Mouse (Mus musculus) lung, postnatal 25 days (tissue): Measurements from ENCODE around the gene Litaf.
"Not testable (repeated sequence)": the region's sequence is repeated elsewhere in the genome, so short reads cannot be mapped to it uniquely, and the experiment has no call there.

Experiments
- DNase-seq: peaks from one replicate; pipeline ENCODE4 v3.0.0; 2022; ENCODE audit warnings: low spot score

Litaf gene

DNA sequence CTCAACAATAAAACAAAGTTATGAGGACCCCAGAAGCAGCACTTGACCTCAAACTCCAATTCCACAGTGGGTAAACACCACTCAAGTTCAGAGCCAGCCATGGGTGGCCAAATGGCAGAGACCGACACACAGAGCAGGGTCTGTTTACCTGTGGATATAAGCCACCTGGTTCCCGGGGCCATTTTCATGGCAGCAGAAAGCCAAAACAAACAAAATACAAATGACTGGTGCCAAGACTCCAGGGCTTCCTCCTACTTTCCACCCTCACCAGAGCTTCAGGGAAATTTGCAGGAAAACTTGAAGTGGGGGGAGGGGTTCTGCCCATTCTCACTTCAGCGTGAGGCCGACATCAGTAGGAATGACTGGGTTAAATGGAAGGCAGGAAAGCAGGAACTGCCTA lies 75.2 kb downstream of the Litaf start:
- peak; percentile 30 for DNase-seq

DNA sequence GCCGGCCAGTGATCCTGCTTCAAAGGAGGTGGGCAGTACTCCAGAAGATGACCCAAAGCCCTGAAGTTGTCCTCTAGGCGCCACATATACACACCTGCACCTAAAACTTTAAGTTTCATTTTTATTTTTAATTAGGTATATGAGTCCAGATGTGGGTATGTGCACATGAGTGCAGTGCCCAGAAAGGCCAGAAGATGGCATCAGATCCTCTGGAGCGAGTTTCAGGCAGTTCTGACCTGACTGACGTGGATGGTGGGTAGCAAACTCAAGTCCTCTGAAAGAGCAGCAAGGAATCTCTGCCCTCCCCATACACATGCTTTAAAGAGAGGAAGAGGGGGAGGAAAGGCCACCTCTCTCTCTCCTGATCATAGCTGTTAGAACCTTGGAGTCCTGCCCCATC lies 76.1 kb downstream of the Litaf start:
- DNase-seq: no peak

DNA sequence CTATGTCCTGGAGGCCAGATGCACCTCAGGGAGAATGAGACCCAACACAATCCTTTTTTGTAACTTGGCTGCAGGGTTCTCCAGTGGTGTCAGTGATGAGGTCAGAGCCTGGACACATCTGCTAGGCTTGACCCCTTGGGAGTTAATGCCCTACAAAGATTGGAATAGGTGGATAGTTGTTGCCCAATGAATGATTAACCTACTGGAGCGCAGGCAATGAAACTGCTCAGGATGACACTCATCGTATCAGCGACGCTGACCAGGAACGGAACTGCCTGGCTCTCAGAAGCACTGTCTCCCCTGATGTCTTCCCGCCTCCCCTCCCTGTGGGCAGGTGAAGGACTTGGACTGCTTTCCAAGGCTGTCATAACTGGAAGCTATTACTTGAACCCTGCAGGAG lies 76.6 kb downstream of the Litaf start:
- DNase-seq: no peak

DNA sequence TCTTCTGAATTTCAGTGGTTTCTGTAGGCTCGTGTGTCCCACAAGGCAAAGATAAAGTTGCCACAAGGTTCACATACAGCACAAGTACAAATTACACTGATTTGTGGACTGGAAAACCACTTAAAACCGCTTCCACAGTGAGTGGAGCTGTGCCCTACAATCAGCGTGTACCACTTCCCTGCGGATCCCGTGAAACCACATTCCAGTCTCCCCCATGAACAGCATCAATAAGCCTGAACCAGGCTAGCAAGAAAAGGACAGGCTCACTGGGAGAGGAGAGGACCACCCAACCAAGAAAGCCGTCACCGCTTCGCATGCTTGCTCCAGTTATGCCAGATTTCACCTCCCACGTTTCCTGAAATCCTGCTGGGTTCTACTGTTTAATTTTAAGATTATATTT lies 77.7 kb downstream of the Litaf start:
- no peak for DNase-seq

DNA sequence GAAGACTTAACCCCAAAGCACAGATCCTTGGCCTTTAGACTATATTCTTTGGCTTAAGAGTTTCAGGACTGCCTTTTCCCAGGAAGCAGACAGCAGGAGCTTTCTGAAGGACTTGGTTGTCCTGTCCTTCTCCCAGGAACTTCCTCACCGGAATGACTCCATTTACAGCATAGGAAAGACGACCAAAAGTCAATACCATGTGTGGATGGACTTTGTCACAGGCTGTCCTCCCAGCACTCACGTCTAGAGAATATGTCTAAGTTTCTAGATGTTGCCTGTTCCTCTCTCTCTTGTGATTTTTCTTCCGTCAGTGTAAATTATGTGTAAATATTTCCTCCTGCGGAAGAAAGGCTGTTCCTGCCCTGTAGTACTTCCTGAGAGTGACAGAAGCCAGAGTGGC lies 81.4 kb downstream of the Litaf start:
- no peak for DNase-seq

DNA sequence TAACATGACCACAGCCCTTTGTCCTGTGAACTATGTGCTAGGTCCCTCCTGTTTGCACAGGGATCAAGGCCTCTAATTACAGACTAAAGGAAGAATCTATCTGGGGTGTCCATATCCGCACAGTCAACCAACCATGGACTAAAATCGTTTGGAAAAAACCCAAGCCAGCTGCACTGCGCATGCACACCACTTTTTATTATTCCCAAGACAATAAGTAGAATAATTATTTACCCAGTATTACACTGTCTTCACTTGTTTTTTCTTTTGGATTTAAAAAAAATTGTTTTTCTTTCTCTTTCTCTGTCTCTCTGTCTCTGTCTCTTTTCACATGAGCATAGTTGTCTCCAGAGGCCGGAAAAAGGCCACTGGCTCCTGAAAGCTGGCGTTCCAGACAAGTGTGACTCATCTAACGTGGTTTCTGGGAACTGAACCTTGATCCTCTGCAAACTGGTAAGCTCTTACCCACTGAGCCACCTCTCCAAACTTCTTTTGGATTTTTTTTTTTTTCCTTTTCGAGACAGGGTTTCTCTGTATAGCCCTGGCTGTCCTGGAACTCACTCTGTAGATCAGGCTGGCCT lies 84.4 kb downstream of the Litaf start:
- DNase-seq: no peak

DNA sequence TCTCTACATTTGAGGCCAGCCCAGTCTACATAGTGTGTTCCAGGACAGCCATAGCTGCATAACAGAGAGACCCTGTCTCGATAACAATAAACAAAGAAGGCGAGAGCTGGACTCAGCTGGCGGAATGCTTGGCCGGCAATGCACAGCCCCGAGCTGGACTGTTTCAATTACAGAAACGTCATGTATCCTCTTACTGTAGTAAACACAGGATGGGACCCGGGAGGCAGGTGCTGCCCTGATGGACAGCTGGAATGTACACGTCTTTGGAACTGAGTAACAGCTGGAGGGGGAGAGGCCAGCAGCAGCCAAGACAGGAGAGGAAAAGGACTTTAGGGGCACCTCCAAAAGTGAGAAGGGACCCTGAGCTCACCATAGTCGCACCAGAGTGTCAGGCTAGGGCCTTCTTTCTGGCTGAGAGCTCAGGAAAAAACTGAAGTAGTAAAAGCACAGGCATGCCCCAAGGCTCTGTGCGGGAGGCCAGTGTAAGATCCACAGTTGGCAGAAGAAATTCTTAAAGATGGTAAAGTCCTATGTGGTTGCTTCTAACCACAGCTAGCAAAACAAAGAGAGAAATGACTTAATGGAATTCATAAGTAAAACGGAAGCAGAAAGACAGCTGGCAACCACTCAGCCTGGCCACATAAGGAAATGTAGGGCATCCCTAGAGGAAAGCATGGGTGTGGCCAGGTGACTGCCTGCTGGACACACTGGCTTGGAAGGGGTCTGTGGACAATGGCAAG lies 86.7 kb downstream of the Litaf start:
- DNase-seq: peak; percentile 23

DNA sequence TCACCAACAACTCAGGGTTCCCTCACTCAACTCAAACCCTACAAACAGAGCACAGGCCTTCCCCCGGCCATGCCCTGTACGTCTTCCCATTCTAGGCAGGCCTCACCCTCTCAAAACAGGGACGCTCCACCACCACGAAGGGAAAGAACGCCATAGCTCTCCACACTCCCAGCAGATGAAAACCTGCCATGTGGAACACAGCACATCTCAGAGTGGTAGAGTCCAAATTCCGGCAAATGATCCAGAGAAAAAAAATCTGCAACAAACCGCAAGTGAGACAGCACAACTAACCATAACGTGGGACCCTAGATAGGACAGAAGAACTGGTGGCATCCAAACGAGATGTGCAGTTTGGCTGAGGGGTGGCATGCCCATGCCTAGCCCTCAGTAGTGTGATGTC lies 88.1 kb downstream of the Litaf start:
- DNase-seq: no peak

DNA sequence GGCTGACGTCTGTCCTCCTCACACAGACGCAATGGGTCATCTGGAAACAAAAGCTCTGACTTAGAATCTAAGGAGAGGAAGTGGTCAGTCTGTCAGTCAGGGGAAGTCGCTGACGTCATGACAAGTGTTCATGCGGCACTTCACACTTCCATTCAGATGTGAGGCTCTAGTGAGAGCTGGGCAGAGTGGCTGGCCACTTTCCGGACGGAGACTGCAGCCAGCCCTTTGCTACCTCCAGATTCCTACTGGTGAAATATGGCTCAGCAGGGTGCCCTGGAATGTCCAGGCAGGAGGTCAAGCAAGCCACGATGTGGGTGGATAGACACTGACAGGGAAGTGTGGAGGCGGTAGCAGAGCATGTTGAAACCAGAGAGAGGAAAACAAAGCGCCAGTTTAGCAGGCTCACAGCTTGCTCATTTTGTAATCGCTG lies 89.7 kb downstream of the Litaf start:
- DNase-seq: peak; percentile 67

DNA sequence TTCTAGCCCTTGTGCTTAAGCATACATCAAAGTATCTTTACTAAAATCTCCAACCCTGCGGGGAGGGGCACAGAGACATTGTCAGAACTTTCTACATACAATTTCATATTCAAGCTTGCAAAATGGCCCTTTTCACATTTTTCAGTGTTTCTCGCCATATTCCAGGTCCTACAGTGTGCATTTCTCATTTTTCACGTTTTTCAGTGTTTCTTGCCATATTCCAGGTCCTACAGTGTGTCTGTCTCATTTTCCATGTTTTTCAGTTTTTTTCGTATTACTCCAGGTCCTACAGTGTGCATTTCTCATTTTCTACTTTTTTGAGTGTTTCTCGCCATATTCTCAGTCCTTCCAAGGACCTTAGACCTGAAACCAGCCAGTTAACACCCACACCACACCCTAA lies 91.0 kb downstream of the Litaf start:
- no peak for DNase-seq

DNA sequence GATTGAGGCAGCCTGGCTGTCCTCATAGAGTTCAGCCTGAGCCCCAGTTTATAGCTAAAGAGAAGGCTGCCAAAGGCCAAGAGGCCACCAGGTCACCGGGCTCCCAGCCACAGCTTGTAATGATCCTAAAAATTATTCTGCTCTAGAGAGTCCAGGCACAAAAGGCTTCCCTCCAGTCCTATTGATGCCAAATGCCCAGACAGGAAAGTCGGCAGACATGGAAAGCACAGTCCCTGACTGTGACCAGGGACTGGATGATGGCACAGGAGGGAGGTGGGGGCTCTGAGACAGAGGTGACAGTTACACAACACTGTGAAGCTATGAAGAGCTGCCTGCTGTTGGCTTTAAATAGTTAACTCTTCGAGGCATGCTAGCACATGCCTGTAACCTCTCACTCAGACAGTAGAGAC lies 91.9 kb downstream of the Litaf start:
- DNase-seq: peak; percentile 40

DNA sequence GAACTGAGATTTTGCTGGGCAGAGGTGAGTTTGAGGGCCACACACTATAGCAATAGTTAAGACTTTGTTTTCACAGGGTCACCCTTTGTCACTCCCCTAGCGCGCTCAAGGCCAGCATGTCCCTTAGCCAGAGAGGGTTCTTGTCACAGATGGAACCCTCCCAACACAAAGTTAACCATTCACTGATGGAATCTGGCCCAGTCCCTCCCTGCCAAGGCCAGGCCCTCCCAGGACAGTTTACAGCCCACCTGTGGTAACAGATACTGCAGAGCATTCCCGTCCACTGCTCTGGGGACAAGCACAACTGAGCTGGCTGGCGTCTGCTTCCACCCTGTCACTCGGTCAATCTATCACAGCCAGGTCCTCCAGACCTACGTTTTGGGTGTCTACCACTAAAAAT lies 93.7 kb downstream of the Litaf start:
- DNase-seq: no peak

DNA sequence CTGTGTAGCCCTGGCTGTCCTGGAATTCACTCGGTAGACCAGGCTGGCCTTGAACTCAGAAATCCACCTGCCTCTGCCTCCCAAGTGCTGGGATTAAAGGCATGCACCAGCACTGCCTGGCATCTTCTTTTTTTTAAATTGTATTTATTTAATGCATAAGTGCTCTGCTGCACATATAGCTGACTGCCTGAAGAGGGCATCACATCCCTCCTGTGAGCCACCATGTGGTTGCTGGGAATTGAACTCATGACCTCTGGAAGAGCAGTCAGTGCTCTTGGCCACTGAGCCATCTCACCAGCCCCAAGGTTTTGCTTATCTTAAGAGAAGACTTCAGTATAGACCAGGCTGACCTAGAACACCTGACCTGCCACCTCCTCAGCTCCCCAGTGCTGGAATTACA lies 96.0 kb downstream of the Litaf start:
- DNase-seq: not testable (repeated sequence)

DNA sequence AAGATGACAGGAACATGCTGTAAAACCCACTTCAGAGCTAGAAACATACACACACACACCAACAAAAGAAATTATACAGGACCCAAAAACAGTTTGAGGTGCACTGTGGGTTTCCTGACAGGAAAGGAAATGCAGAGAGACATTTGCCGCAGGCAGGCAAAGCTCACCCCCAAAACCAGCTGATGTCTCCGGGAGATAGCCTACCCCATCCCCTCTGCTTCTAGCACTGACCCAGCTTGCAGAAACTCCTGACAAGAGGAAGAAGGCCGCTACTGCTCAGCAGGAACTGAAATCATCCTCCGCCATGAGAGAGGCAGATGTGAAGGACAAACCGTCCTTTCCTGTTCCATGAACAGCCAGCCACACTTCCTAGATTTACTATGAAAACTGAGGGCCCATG lies 96.6 kb downstream of the Litaf start:
- DNase-seq: no peak

DNA sequence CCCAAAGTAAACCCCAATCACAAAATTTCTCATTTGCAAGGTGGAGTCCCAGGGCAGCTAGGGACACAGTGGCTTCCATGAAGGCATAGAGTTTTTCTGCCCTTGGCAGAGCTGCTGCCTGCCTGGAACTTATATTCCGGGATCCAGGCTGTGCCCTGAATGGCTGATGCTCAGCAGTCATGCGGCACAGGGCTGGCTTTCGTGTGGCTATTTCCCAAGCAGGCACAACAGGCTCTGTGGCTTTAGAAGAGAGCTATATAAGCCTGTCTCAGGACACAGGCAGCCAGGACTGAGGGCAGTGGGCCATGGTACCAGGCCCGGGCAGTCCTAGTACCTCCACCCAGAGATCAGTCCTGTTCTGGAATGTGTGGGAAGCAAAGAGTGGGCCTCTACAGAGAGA lies 97.7 kb downstream of the Litaf start:
- DNase-seq: no peak

DNA sequence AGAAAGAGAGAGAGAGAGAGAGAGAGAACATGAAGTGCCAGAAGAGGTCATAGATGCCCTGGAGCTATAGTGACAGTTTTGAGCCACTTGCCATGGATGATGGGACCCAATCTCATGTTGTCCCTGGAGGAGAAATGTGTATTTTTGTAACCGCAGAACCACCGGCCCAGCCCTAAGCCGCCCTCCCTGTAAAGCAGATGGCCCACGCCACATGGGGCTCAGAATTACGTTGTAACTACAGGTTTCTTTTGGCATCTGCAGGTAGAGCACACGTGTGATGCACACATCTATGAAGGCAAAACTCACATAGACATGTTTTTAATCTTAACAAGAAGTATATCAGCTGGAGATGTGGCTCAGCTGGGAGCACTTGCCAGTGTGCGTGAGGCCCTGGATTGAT lies 98.2 kb downstream of the Litaf start:
- DNase-seq: no peak

DNA sequence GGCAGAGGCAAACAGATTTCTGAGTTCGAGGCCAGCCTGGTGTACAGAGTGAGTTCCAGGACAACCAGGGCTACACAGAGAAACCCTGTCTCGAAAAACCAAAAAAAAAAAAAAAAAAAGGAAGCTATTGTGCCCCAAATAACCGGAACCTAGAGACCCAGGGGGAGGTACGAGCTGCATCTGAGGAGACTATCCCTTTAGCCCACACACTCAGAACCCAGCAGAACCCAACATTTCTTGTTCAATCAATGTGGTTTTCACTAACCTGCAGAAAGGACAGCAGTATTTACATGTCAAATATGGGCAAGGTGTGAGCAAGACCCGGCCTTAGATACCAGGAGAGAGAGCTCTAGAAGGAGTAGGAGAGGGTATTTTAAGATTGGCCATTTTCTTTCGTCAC lies 98.9 kb downstream of the Litaf start:
- DNase-seq: no peak

DNA sequence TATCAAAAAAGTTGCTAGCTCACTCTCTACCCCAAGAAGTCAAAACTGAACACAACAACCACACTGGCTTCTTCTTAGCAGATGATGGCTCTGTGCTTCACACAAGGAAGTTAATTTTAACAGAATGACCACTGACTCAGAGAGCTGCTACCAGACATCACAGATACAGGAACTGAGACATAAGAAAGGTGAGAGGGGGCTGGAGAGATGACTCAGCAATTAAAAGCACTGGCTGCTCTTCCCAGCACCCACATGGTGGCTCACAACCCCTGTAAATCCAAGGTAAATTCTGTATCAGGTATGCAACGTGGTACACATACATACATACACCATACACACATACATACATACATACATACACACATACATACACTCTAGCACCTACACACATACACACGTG lies 100.9 kb downstream of the Litaf start:
- DNase-seq: no peak

DNA sequence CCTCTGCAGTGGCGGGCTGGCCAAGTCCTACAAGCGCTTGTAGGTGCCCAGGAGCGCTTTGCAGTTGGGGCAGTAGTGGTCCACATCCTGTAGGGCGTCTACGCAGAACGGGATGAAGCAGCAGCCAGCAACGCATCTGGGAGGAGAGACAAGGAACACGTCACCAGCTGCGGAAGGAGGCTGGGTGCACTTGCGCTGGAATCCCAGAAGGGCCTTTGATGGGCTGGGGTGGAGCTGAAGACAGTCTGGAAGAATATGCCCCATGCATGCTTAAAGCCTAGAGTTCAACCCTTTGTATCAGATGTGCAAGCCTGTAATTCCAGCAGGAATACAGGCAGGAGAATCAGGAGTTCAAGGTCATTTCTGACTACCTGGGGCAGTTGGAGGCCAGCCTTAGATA lies 105.0 kb downstream of the Litaf start:
- DNase-seq: no peak

DNA sequence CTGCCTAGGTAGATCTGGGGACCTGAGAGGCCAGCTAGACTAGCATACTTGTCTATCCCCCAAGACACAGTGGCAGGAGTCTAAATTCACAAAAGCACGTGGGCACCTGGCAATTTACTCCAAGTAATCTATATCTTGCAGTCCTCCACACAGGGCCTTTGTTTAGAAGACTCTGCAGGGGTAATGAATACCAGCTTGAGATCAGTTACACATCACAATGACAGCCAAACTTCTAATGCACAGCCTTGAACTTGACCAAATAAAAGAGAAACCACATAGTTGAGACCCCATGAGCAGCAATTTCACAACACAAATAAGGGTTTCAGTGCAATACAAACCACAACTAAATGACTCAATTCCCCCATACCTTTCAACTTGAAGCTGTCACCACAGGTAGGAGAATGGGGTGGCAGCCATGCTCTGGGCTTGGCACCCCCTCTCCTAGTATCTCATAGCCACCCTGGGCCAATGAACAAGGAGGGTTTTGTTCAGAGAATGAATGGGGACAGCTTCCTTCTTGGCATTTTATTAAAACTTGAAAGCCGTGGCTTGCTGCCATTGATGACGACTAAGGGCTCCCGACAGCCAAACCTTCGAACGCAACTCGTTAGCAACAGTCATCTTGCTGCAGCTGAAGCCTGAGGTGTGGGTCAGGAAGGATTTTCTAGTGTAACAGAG lies 107.1 kb downstream of the Litaf start:
- no peak for DNase-seq

DNA sequence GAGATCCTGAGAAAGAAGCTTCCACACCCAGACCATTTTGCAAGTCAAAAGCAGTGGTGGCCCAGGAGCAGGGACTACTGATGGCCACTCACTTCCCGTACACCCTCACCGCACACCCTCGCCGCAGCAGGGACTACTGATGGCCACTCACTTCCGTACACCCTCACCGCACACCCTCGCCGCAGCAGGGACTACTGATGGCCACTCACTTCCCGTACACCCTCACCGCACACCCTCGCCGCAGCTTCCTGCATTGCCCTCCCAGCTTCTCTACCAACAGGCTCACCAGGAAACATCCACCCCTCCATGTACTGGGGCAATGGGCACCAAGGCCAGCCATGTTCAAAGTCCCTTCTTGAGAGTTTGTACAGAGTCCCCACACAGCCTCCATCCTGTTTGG lies 107.7 kb downstream of the Litaf start:
- DNase-seq: not testable (repeated sequence)

DNA sequence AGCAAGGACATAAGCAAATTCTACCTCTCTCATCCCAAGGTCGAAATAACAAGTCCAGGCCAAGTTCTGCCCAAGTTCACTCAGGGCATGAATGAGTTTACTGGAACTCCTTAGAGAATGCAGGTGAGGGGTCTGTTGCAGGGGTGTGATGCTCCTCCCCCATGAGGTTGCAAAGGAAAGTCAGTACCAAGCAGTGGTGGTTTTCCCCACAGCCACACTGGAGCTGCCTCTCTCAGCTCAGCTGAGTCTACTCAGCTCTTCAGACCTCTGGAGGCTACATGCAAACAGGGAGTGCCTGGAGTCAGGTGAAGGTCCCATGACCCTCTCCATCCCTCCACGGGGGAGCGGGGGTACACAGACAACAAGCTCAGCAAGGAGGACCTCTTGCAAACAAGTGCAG lies 108.2 kb downstream of the Litaf start:
- DNase-seq: no peak

DNA sequence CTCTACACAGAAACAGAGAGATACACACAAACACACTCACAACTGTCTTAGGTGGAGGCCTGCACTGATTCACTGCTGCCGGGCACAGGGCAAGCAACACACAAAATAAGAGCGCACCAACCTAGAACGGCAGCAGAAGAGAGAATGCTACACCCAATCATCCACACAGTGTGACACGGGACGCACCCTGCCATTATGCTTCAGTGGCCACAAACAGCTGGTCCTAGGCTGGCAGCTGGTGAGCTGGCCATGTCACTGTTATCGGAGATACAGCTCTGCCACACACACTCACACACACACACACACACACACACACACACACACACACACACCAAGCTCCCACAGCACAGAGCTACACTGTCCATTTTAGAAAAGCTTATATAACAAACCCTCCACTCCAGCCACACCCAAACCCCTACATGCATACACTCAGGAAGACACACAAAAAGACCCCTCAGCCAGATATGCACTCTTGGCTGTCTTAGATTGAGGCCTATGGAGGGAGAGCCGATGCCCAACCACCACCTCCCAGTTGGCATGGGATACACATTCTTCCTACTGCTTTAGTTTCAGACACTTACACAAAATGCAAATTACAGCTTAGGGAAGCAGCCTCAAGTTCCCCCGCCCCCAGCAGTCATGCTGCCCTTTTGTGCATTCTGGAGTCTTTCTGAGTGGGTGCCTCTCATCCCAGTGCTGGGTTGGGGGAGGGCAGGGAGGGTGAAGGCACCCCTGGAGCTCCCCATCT lies 108.8 kb downstream of the Litaf start:
- DNase-seq: no peak
